Mouse (Mus musculus) heart, adult 2 months (tissue): Measurements from ENCODE around the gene Vps13d. TPM values are rescaled to one million over a fixed set of nuclear protein-coding genes. Genes with fewer than 3 reads are reported as not detected.

ENCODE experiments used
- DNase-seq, 2 experiments: peaks; one replicate each; pipeline ENCODE4 v3.0.0; 2021
- H3K27ac ChIP-seq: fragments of 200-600 bp; 2 replicates; pipeline ENCODE4 v1.8.1; 2022
- H3K27me3 ChIP-seq: fragments of 200-500 bp; 2 replicates; pipeline ENCODE4 v1.6.1; 2012; ENCODE audit warnings: mild to moderate bottlenecking, low read length, inconsistent platforms, mixed read lengths; ENCODE audit not compliant: control insufficient read depth, insufficient read depth
- H3K36me3 ChIP-seq: fragments of 200-500 bp; 2 replicates; pipeline ENCODE4 v1.6.1; 2012; ENCODE audit warnings: low read length, inconsistent platforms; ENCODE audit not compliant: control insufficient read depth, insufficient read depth
- H3K4me1 ChIP-seq: fragments of 200-500 bp; 2 replicates; pipeline ENCODE4 v1.6.1; 2011; ENCODE audit warnings: low read length; ENCODE audit not compliant: control insufficient read depth, insufficient read depth
- H3K4me3 ChIP-seq: fragments of 200-600 bp; 2 replicates; pipeline ENCODE4 v1.8.1; 2022
- H3K79me2 ChIP-seq: fragments of 200-500 bp; replicated peaks from 2 replicates; pipeline ENCODE4 v1.6.1; 2012; ENCODE audit warnings: mild to moderate bottlenecking, inconsistent platforms, low read length, moderate library complexity, mixed read lengths; ENCODE audit not compliant: control insufficient read depth, insufficient read depth
- H3K9ac ChIP-seq: fragments of 200-500 bp; 2 replicates; pipeline ENCODE4 v1.6.1; 2012; ENCODE audit warnings: low read depth, mild to moderate bottlenecking, control low read depth, inconsistent platforms, low read length, mixed read lengths
- CTCF ChIP-seq: fragments of 200-600 bp; IDR thresholded peaks from 2 replicates; pipeline ENCODE4 v1.8.1; 2022; ENCODE audit warnings: antibody characterized with exemption, mild to moderate bottlenecking, moderate library complexity
- EP300 ChIP-seq: fragments of 200-500 bp; IDR thresholded peaks from 2 replicates; pipeline ENCODE4 v1.6.1; 2011; ENCODE audit warnings: low read depth, low read length, control low read depth; ENCODE audit not compliant: insufficient read depth
- POLR2A ChIP-seq: fragments of 200-500 bp; IDR thresholded peaks from 2 replicates; pipeline ENCODE4 v1.6.1; 2011; ENCODE audit warnings: mild to moderate bottlenecking, low read depth, low read length, control low read depth; ENCODE audit not compliant: insufficient read depth
- WGBS: fragments of 180-500 bp; shearing (Covaris S2); methylation state at CpG from one replicate; pipeline ENCODE4 v1.1.7; 2018; 5-methylcytosine and 5-hydroxymethylcytosine counted together
- intact Hi-C: fragments of 180-260 bp; cut with DNase I; formaldehyde crosslinking; loops from one replicate; pipeline ENCODE4 v1.15.1; 2025
- polyA plus RNA-seq: library from polyadenylated mRNA; depleted of rRNA; stranded (reverse); fragments of >200 nt; gene quantifications from 2 replicates; pipeline ENCODE4 v1.2.3, GENCODE M21; 2012
- total RNA-seq, 2 experiments: library from RNA; stranded (reverse); gene quantifications; 2 replicates each; pipeline ENCODE4 v1.2.3; 2021

Gene Vps13d
- total and polyA plus RNA-seq, 3 experiments, result 24.8 to 77.1 (median 65.8) TPM

DNA sequence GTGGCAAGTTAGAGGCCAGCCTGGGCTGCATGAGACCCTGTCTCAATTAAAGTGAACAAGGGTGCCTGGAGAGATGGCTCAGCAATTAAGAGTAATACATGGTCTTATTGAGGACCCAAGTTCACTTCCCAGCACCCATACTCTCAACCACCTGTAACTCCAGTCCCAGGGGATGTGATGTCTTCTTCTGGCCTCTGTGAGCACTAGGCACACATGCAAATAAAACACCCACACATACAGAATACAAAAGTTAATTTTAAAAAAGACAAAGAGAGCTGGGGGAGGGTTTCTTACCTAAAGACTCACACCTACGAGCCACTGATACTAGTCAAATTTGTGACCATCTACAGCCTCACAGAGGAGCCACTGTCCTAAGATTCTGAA, 43.7 kb downstream of the Vps13d start:
- DNase-seq, result no peak
- Histone ChIP-seq H3K4me1 (peaks cover 3% of the 10 kb centered on the region; the same call in 1 of the 2 replicates), H3K36me3 (peaks cover 11% of the 10 kb centered on the region), H3K27ac (no peak overlapping the region), H3K9ac (no peak overlapping the region), H3K4me3 (no peak overlapping the region), H3K79me2 (peaks cover 1% of the 10 kb centered on the region; the same call in 1 of the 2 replicates), H3K27me3 (no peaks in the 10 kb centered on the region)
- intact Hi-C loops, result loop anchor here (2.0 kb wide), 1 partner anchor 28 kb away; no protein-coding TSS in a partner anchor
- 70% methylated on average over 1 of the region's 1 CpGs for WGBS
- TF ChIP-seq POLR2A (no peak), CTCF (no peak), EP300 (no peak)

DNA sequence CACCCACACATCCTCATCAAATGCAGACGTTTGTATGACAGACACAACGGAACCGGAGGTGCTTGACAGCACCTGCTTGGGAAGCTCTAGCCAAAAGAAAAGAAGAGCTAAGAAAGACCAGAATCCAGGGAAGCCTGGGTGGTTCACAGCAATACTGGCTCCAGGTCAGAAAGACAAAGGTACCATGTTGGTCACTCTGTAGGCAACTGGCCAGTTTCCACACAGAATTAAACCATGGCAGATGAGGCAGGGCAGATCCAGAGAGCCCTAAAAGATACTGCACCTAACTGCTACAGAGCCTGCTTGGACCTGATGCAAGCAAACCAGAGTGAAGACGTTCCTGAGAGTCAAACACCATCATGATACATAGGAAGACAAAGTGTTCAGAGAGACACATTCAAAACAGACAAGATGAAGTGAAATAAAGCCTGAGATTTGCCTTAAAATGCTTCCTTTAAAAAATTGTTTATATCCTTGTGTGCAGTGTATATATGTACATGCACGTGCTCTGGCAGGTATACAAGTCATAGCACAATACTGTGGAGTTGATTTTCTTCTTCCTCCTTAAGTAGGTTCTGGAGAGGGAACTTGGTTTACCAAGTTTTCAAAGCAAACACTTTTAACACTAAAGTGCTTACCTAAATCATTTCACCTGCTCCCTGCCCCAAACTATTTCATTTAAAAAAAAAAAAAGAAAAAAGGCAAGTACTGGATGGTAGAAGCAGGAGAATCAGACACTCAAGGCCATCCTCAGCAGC, 44.3 kb downstream of the Vps13d start:
- TF ChIP-seq EP300, result no peak
- TF ChIP-seq POLR2A, result no peak
- no peak for TF ChIP-seq CTCF
- 79% methylated on average over 5 of the region's 5 CpGs for WGBS
- Histone ChIP-seq H3K27ac (no peak overlapping the region), H3K4me1 (peaks cover 6% of the 10 kb centered on the region; the same call in 1 of the 2 replicates), H3K36me3 (peaks cover 11% of the 10 kb centered on the region), H3K27me3 (no peaks in the 10 kb centered on the region), H3K79me2 (peaks cover 3% of the 10 kb centered on the region), H3K9ac (no peak overlapping the region), H3K4me3 (no peak overlapping the region)
- DNase-seq, result no peak
- intact Hi-C loops, result loop anchor here (2.0 kb wide), 1 partner anchor 28 kb away; no protein-coding TSS in a partner anchor

DNA sequence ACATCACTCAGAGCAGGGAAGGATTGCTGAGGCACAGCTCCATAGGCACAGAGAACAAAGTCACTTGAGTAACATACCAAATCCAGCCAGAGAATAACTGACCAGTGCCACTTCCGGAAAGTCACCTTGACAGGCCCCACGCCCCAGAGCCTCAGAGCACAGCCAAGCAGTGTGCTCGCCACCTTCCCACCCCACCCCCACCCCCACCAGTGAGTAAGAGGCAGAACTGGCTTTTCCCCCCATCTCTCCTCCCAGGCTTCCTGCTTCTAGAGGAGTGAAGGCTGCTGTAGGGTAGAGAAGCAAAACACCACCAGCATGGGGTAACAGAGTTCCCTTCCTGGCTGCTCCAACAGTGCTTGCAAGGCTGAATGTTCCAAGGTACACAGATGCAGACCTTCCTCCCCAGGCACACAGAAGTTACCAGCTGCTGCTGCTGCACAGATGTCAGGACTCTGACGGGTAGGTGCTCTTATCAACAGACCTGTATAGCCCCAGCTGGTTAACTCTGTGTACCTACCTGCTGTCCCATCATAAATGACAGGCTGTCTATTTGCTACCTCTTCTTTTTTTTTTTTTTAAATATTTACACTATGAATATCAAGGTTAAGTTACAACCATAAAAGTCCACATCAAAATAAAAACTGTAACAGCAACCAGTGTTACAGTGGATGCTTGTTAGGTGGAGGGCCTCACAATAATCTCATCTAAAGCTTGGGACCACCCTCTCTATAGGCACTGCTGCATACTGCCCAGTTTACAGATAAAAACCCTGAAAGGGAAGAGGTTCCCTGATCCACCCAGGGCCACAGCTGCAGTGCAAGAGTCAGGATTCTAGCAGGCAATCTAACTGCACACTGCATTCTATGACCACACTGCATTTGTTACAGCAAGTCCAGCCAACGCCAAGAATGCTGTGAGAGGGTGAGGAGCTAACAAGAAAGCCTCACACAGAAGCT, 47.5 kb downstream of the Vps13d start:
- peaks cover 3% of the 10 kb centered on the region for H3K79me2 ChIP-seq
- H3K4me1 ChIP-seq, result peaks cover 6% of the 10 kb centered on the region; the same call in 1 of the 2 replicates
- no peaks in the 10 kb centered on the region for H3K27me3 ChIP-seq
- intact Hi-C loops, result no loop called here
- TF ChIP-seq CTCF (no peak), POLR2A (no peak), EP300 (no peak)
- whole genome bisulfite sequencing, result 34% methylated on average over 5 of the region's 5 CpGs
- no peak overlapping the region for H3K27ac ChIP-seq
- H3K4me3 ChIP-seq, result no peak overlapping the region
- no peak overlapping the region for H3K9ac ChIP-seq
- H3K36me3 ChIP-seq, result peaks cover 16% of the 10 kb centered on the region
- DNase-seq, result peak in 1 of 2 experiments; percentile 15

DNA sequence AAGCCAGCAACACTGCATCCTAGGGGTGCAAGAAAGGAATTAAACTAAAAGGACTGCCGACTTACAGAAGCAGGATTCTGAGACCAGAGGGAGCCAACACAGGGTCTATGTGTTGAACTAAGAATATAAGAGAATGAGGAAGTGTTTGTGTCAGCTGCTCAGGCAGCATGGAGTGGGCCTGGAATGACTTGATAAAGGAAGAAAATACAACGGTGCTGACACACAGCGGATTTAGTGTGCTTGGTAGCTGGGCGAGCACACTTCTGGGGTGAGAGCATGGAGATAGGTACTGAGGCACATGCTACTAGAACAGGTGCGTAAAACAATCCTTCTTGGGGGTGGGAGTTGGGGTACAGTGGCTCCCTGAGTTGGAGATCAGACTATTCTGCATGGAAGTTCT, 51.3 kb downstream of the Vps13d start:
- Histone ChIP-seq H3K9ac (no peak overlapping the region), H3K4me1 (peaks cover 6% of the 10 kb centered on the region; the same call in 1 of the 2 replicates), H3K27ac (no peak overlapping the region), H3K79me2 (peaks cover 3% of the 10 kb centered on the region), H3K36me3 (peaks cover 22% of the 10 kb centered on the region), H3K4me3 (no peak overlapping the region), H3K27me3 (no peaks in the 10 kb centered on the region)
- TF ChIP-seq CTCF (no peak), EP300 (no peak), POLR2A (no peak)
- intact Hi-C loops, result no loop called here
- DNase-seq, result no peak
- 60% methylated on average over 5 of the region's 5 CpGs for WGBS

DNA sequence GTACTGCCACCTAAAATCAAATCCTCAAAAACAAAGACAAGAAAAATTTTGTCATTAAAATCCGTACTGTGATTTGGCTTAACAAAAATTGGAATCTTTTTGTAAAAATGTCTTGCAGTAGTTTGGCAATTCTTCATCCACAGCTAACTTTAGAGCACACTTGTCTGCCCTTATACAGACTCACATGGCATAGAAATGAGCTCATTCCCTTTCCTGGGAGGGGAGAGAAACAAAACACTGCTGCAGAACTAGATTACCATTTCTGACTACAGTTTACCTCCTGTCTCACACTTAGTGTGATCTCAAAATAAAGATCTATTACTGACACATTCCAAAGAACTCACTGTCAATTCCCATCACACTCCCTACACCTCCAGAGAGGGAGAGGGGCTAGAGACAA, 58.1 kb downstream of the Vps13d start:
- 86% methylated on average over 1 of the region's 1 CpGs for WGBS

DNA sequence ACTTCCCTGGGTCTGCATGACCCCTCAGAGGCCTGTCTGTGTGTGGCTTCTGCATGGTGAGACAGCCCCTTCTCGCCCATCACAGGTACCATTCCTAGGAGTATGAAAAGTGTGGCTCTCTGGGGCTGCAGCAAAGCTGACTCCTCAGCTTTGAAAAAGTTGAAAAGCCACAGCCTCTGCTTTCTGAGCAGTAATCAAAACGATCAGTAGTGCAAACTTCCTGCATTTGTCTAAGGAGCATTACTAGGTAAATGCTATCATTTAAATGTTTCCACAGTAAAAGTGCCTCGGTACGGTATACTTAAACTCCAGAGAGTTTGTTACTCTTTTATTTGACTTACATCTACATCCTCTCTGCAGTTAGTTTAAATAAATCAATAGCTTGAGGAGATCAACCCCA, 59.3 kb downstream of the Vps13d start:
- no peak for DNase-seq
- Histone ChIP-seq H3K36me3 (peaks cover 17% of the 10 kb centered on the region), H3K79me2 (no peaks in the 10 kb centered on the region), H3K27ac (no peak overlapping the region), H3K9ac (no peak overlapping the region), H3K4me3 (no peak overlapping the region), H3K4me1 (peaks cover 3% of the 10 kb centered on the region), H3K27me3 (no peaks in the 10 kb centered on the region)
- intact Hi-C loops, result no loop called here
- TF ChIP-seq EP300 (no peak), CTCF (no peak), POLR2A (no peak)
- WGBS, result 65% methylated on average over 4 of the region's 4 CpGs

More for the DNA sequence above, 58.1 kb downstream of the Vps13d start:
- intact Hi-C loops, result no loop called here
- H3K4me1 ChIP-seq, result peaks cover 1% of the 10 kb centered on the region; the same call in 1 of the 2 replicates
- H3K27me3 ChIP-seq, result no peaks in the 10 kb centered on the region
- peak overlapping the region; percentile 21 for H3K27ac ChIP-seq
- H3K36me3 ChIP-seq, result peaks cover 19% of the 10 kb centered on the region
- H3K9ac ChIP-seq, result no peak overlapping the region
- no peaks in the 10 kb centered on the region for H3K79me2 ChIP-seq
- no peak for DNase-seq
- H3K4me3 ChIP-seq, result no peak overlapping the region
- TF ChIP-seq POLR2A, result no peak
- TF ChIP-seq EP300, result no peak
- no peak for TF ChIP-seq CTCF
